Mouse (Mus musculus) embryonic fibroblast, embryonic 13.5 days (primary cell): Measurements from ENCODE around the gene Zfp433. TPM values are rescaled to one million over a fixed set of nuclear protein-coding genes. Genes with fewer than 3 reads are reported as not detected.
"Not testable (repeated sequence)": the region's sequence is repeated elsewhere in the genome, so short reads cannot be mapped to it uniquely, and the experiment has no call there.

Experiments used
- H3K27ac ChIP-seq: 2 replicates; pipeline ENCODE4 v1.5.1; 2012; ENCODE audit warnings: low read length, control low read depth, inconsistent platforms; ENCODE audit not compliant: insufficient read depth
- H3K4me1 ChIP-seq: 2 replicates; pipeline ENCODE4 v1.6.1; 2011; ENCODE audit warnings: low read length; ENCODE audit not compliant: control insufficient read depth, insufficient read depth
- H3K4me3 ChIP-seq: 2 replicates; pipeline ENCODE4 v1.5.1; 2011; ENCODE audit warnings: mild to moderate bottlenecking, control low read depth, low read length; ENCODE audit not compliant: insufficient read depth
- CTCF ChIP-seq: IDR thresholded peaks from 2 replicates; pipeline ENCODE4 v1.5.1; 2011; ENCODE audit warnings: mild to moderate bottlenecking, control low read depth, low read length, moderate library complexity, borderline replicate concordance; ENCODE audit not compliant: insufficient read depth
- POLR2A ChIP-seq: IDR thresholded peaks from 2 replicates; pipeline ENCODE4 v1.6.1; 2011; ENCODE audit warnings: low read depth, mild to moderate bottlenecking, control low read depth, low read length, moderate library complexity
- polyA plus RNA-seq: library from polyadenylated mRNA; stranded (reverse); fragments of >200 nt; gene quantifications from 2 replicates; pipeline ENCODE4 v1.2.4, GENCODE M21; 2011; ENCODE audit warnings: low read depth; ENCODE audit not compliant: missing spikeins, insufficient read length

Zfp433 gene
- polyA plus RNA-seq: 11.8 and 14.4 TPM in 2 replicates

DNA sequence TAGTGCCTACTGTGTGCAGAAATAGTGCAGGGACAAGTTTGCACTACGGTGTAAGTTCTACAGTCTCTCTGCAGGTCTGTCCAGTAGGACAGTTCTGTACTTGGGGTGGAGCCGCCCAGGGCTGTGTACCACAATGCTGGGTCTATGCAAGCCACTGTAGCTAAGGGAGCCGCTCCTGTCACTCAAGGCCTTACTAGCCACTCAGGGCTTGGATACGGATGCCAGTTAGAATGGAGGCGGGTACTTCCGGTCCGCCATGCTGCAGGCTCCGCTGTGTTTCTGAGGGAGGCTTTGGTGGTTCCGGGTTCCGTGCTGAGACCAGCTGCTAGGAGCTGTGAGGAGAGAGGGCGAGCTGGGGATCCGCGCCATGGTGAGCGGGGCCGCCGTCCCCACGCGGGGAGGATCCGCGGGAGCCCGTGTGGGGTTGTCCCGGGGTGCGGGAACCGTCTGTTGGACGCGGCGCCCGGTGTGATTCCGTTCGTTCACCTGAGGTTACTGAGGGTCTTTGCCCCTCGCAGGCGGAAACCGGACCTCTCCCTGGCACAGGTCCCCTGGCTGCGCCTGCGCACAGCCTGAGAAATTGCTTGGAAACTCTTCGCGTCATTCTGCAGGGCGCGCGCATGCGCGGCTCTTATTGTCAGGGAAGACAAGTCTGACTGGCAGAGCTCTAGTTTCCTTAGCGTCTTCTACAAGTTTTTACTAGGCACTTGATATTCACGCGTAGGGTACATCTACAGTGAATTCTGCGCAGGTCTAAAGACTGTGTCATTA, at the start of gene Zfp433:
TSS of gene Zfp433 (plus strand) at position 295 of the 771 bp plus-strand sequence.
- H3K4me1 ChIP-seq, H3K4me3 ChIP-seq, H3K27ac ChIP-seq: not testable (repeated sequence)

DNA sequence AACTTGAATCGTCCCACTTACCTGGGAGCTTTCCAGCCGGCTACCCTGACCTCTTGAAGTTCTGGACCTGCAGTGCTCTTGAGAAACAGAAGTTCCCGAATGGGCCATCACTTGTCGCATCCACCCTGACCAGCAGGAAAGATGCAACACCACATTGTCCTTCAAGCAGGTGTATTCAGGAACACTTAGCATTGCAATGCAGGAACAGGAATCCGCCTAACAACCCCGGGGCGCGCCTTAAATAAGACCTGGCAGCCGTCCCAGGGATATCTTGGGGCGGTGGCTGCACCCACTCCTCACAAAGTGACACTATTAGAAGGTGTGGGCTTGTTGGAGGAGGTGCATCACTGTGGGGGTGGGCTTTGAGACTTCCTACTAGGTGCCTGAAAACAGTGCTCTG, 49.4 kb upstream of the Zfp433 start:
- no peaks in the 10 kb centered on the region for H3K4me1 ChIP-seq
- no peak for TF ChIP-seq POLR2A
- no peak for TF ChIP-seq CTCF
- H3K4me3 ChIP-seq: no peak overlapping the region
- H3K27ac ChIP-seq: no peak overlapping the region

DNA sequence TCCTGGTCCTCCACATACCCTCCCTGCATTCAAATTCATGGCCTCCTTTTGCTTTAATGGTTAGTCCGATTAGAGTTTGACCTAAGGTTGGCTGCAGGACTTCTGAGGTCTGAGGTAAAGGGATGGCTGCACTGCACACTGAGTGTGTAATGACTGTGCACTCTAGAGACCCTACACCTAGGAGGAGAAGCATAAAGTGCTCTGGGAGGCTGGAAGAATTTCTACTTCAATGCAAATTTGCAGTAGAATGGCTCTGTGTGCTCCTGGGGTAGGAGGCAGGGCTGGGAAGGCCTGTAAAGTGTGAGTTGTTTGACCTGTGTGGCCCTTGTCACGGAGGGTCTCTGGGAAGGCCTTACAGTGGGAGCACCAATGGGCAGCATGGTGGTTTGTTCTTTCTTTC, 48.5 kb upstream of the Zfp433 start:
- no peak overlapping the region for H3K27ac ChIP-seq
- H3K4me1 ChIP-seq: no peaks in the 10 kb centered on the region
- no peak for TF ChIP-seq CTCF
- H3K4me3 ChIP-seq: no peak overlapping the region

DNA sequence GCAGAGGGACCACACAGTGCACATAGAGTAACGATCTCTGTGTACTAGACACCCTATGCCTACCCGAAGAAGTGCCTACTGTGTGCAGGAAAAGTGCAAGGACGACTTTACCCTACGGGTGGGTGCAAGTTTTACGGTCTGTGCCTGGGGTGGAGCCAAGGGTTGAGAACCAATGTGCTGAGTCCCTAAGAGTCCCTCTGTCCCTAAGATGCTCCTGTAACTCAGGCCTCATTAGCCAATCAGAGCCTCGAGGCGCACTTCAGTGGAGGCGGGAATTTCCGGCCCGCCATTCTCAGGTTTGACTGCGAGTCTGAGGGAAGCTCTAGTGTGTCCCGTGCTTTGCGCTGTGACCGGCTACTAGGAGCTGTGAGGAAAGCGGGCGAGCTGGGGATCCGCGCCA, 17.5 kb upstream of the Zfp433 start:
- H3K27ac ChIP-seq, H3K4me3 ChIP-seq, H3K4me1 ChIP-seq: not testable (repeated sequence)

DNA sequence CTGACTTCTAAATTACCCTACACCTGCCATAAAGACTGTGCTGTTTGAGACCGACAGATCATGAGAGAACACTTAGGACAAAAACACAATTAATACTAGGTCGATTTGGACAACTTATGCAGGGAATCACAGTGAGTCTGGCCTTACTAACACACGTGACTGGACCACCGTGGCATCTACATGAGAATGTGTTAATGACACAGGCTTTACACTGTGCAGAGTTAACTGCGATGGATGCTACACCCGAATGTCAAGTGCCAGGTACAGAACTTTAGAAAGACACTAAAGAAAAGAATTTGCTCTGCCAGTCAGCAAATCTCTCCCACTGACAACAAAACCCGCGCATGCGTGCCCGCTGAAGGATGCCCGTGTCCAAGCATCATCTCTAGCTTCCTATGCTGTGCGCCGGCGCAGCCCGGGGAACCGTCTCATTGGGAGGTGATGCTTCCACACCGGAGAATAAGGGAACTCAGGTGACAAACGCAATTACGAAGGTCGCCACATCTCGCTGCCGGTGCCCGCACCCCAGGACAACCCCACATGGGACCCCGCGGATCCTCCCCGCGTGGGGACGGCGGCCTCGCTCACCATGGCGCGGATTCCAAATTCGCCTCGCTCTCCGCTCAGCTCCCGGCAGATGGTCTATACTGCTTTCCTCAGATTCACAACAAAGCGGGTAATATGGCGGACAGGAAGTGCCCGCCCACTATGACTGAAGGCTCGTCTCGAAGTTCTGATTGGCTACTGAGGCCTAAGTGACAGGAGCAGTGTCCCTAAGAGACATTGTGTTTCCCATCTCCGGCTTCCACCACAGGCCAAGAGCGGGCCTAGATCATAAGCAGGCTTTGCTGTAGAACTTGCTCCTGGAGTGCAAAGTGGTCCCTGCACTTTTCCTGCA, 66.1 kb downstream of the Zfp433 start, which contains the start of gene Gm3055:
TSS of gene Gm3055 (minus strand) at position 656 of the 898 bp plus-strand sequence.
- not testable (repeated sequence) for H3K4me3 ChIP-seq, H3K27ac ChIP-seq, H3K4me1 ChIP-seq

DNA sequence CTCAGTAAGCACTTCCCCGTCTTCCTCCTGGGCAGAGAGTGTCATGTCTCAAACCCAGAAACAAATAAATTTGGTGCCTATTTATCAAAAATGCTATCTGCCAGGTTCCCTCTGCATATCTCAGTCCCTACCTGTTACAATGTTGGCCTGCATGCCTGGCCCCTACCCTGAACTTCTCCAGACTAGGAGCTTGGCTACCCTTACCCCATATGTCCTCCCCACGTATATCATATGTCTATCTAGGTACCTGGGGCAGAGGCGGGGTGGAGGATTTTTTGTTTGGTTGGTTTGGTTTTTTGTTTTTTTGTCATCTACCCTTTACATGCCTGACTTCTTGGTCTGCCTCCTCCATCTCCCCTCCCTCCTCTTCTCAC, 66.8 kb downstream of the Zfp433 start:
- not testable (repeated sequence) for H3K27ac ChIP-seq, H3K4me1 ChIP-seq, H3K4me3 ChIP-seq

Other genes starting within 250 kb of the Zfp433 start
- gene Nfic, start 249.2 kb upstream of the Zfp433 start, polyA plus RNA-seq: 64.3 and 84.8 TPM in 2 replicates
- gene Celf5, start 222.1 kb upstream of the Zfp433 start, polyA plus RNA-seq: 4.4 and 4.5 TPM in 2 replicates
- 61.5 and 62.8 TPM in 2 replicates for gene Ncln, start 208.4 kb upstream of the Zfp433 start, polyA plus RNA-seq
- not detected in 2 replicates for gene S1pr4, start 204.7 kb upstream of the Zfp433 start, polyA plus RNA-seq
- gene Gna15, start 180.6 kb upstream of the Zfp433 start, polyA plus RNA-seq: 0.83 TPM in 1 of 2 replicates, not detected in the other
- 64.4 and 66.3 TPM in 2 replicates for gene Gna11, start 159.6 kb upstream of the Zfp433 start, polyA plus RNA-seq
- 354 and 424 TPM in 2 replicates for gene Aes, start 145.3 kb upstream of the Zfp433 start, polyA plus RNA-seq
- 22.4 and 25.7 TPM in 2 replicates for gene Tle2, start 130.3 kb upstream of the Zfp433 start, polyA plus RNA-seq
- 16.5 and 26.4 TPM in 2 replicates for gene Tle6, start 103.8 kb upstream of the Zfp433 start, polyA plus RNA-seq
- gene BC025920, start 98.6 kb upstream of the Zfp433 start, polyA plus RNA-seq: 0.75 and 0.86 TPM in 2 replicates
- 14.0 and 17.5 TPM in 2 replicates for gene Sirt6, start 77.0 kb upstream of the Zfp433 start, polyA plus RNA-seq
- gene Ankrd24, start 76.3 kb upstream of the Zfp433 start, polyA plus RNA-seq: 9.0 and 11.6 TPM in 2 replicates
- gene Gm10778, start 55.8 kb upstream of the Zfp433 start, polyA plus RNA-seq: 2.7 and 2.9 TPM in 2 replicates
- gene Gm3055, start 66.3 kb downstream of the Zfp433 start, polyA plus RNA-seq: 8.5 and 11.0 TPM in 2 replicates
- 1.3 TPM in 2 replicates for gene Gm4767, start 107.4 kb downstream of the Zfp433 start, polyA plus RNA-seq
- 2.5 and 6.3 TPM in 2 replicates for gene Gm32687, start 159.1 kb downstream of the Zfp433 start, polyA plus RNA-seq
- gene Zfp781, start 225.7 kb downstream of the Zfp433 start, polyA plus RNA-seq: 3.2 and 4.1 TPM in 2 replicates